Mouse (Mus musculus) lung, embryonic 14.5 days (tissue): ENCODE results near the gene Gm26992. TPM values are rescaled to one million over a fixed set of nuclear protein-coding genes. Genes with fewer than 3 reads are reported as not detected.

Experiments
- ATAC-seq: fragments of 200-750 bp; cut with Nextera tagmentation; 2 replicates; pipeline ENCODE4 v1.8.0; 2017; ENCODE audit warnings: mild to moderate bottlenecking, moderate TSS enrichment, moderate library complexity; ENCODE audit not compliant: insufficient read depth
- DNase-seq: peaks from one replicate; pipeline ENCODE4 v3.0.0-alpha.2; 2015
- H3K27ac ChIP-seq: fragments of 300-500 bp; sonication (generic); 2 replicates; pipeline ENCODE4 v1.5.1; 2014; ENCODE audit warnings: low read depth, mild to moderate bottlenecking, moderate library complexity
- H3K27me3 ChIP-seq: fragments of 300-500 bp; sonication (generic); 2 replicates; pipeline ENCODE4 v1.6.1; 2014; ENCODE audit warnings: low read length, control low read depth; ENCODE audit not compliant: insufficient read depth
- H3K36me3 ChIP-seq: fragments of 300-500 bp; sonication (generic); 2 replicates; pipeline ENCODE4 v1.6.1; 2014; ENCODE audit warnings: control low read depth; ENCODE audit not compliant: insufficient read depth
- H3K4me1 ChIP-seq: fragments of 300-500 bp; sonication (generic); 2 replicates; pipeline ENCODE4 v1.6.1; 2014; ENCODE audit warnings: antibody characterized with exemption, control low read depth; ENCODE audit not compliant: insufficient read depth
- H3K4me2 ChIP-seq: fragments of 300-500 bp; sonication (generic); 2 replicates; pipeline ENCODE4 v1.6.1; 2014; ENCODE audit warnings: mild to moderate bottlenecking
- H3K4me3 ChIP-seq: fragments of 300-500 bp; sonication (generic); 2 replicates; pipeline ENCODE4 v1.5.1; 2014; ENCODE audit warnings: low read depth, low read length
- H3K9ac ChIP-seq: fragments of 300-500 bp; sonication (generic); 2 replicates; pipeline ENCODE4 v1.6.1; 2014
- H3K9me3 ChIP-seq: fragments of 300-500 bp; sonication (generic); 2 replicates; pipeline ENCODE4 v1.6.1; 2016; ENCODE audit warnings: low read depth, low read length, control low read depth
- CTCF ChIP-seq: IDR thresholded peaks from 2 replicates; pipeline ENCODE4 v1.5.1; 2016; ENCODE audit warnings: antibody characterized with exemption, low read depth
- WGBS: fragments of 180-500 bp; shearing (Covaris S2); extraction: QIAGEN DNeasy Blood & Tissue Kit; methylation state at CpG from one replicate; pipeline ENCODE4 v1.1.7; 2014; 5-methylcytosine and 5-hydroxymethylcytosine counted together
- polyA plus RNA-seq: library from polyadenylated mRNA; unstranded; fragments of >200 nt; fragmentation: Nextera tagmentation; extraction: Ambion mirVana; gene quantifications from 2 replicates; pipeline ENCODE4 v1.2.1, GENCODE M21; 2014

Gene Gm26992
- polyA plus RNA-seq, 1 experiment from 2014 or later, result not detected

DNA sequence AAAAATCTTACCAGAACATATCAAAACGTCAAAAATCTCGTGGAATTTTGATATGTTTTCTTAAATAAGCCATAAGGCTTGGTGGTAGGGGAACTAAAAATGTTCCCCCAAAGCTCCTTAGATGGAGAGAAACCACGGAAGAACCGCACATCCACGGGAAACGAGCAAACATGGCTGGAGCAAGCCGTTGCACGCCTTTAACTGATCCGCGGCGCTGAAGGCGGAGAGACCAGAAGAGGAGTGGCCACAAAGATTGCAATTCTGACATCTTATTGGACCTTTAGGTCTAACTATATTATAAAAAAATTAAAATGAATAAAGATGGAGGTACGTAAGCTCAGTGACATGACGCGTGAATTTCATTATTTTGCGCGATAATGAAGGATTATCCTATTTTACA is 61.2 kb downstream of the Gm26992 start:
- no peak for ATAC-seq
- peak; percentile 73 for DNase-seq
- WGBS, result 77% methylated on average over 17 of the region's 17 CpGs

DNA sequence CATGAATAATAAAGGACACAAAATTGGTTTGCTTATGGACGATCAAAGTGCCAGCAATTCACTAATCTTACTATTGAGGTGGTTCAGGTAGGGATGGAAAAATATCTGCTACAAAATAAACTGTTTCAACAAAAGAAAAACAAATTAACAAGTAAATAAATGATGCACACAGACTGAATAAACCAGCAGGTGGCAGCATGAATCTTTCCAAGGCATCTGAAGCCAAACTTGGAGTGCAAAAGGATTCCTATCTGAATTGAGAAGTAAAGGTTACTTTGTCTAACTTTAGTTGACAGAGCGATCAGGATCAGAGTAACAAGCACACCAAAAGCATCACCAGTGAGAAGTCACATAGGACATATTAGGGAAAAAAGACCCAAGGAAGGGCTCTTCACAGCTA is 62.2 kb downstream of the Gm26992 start:
- Histone ChIP-seq H3K9ac (no peak overlapping the region), H3K27me3 (no peaks in the 10 kb centered on the region), H3K4me1 (no peaks in the 10 kb centered on the region), H3K4me3 (no peak overlapping the region), H3K4me2 (peak overlapping the region; percentile 43), H3K9me3 (no peaks in the 10 kb centered on the region), H3K27ac (no peak overlapping the region), H3K36me3 (no peaks in the 10 kb centered on the region)
- 28% methylated on average over 2 of the region's 2 CpGs for WGBS
- TF ChIP-seq CTCF, result peak; percentile 72
- ATAC-seq (no peak), DNase-seq (peak; percentile 86)

More for the DNA sequence above, 61.2 kb downstream of the Gm26992 start:
- TF ChIP-seq CTCF, result no peak
- Histone ChIP-seq H3K9me3 (no peaks in the 10 kb centered on the region), H3K9ac (no peak overlapping the region), H3K4me3 (peak overlapping the region; percentile 39), H3K27ac (no peak overlapping the region), H3K4me1 (no peaks in the 10 kb centered on the region), H3K4me2 (peak overlapping the region; percentile 43), H3K27me3 (no peaks in the 10 kb centered on the region), H3K36me3 (no peaks in the 10 kb centered on the region)

DNA sequence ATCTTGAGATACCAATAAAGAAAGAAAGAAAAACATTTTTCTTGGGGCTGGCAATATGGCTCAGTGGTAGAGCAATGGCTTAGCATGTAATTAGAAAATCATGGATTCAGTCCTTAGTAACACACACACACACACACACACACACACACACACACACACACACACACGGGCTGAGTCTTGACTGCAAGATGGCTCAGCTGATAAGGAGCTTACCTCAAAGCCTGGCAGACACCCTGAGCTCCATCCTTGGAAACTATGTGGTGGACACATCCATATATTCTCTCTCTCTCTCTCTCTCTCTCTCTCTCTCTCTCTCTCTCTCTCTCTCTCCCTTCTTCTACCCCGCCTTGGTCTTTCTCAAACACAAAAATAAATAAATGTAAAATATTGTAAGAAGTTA is 69.0 kb downstream of the Gm26992 start:
- WGBS, result 81% methylated on average over 2 of the region's 2 CpGs
- no peak for ATAC-seq
- Histone ChIP-seq H3K27ac (no peak overlapping the region), H3K36me3 (no peaks in the 10 kb centered on the region), H3K4me1 (no peaks in the 10 kb centered on the region), H3K9ac (no peak overlapping the region), H3K9me3 (no peaks in the 10 kb centered on the region), H3K27me3 (no peaks in the 10 kb centered on the region), H3K4me2 (no peak overlapping the region), H3K4me3 (no peak overlapping the region)
- DNase-seq, result no peak
- TF ChIP-seq CTCF, result no peak

DNA sequence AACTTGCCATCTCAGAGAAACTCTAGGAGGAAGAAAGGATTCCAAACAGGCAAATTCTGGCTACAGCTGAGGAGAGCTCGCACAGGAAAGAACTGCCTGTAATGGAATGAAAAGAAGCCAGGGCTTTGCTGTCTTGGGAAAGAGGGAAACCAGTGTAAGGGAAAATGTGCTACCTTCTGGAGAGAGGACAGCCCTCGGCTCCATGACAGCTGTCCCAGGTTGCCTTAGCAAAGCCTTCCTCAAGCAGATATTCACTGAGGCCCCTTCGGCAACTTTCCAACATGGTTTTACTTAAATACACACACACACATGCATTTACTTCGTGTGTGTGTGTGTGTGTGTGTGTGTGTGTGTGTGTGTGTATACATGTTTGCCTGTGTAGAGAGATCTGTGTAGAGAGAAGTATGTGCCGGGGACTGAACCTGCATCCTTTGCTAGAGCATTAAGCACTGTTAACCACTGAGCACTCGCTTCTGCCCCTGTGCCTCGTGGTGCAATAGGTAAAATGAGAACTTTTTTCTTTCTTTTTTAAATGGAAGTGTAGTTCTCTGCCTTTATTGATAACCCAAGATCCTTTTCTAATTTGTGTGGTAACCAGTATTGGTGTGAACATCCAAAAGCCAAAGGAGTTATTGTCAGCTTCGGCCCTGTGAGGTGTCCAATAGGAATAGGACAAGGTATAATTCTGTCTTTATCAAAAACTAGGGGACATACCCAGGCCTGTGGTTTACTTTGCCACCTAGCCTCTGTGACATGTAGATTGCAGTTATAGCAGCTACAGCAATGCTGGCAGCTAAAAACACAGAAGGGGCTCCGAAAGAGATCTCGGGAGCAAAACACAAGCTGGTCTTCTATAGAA is 70.8 kb downstream of the Gm26992 start:
- WGBS, result 37% methylated on average over 9 of the region's 10 CpGs
- peak overlapping the region; percentile 57 for H3K4me3 ChIP-seq
- H3K27me3 ChIP-seq, result no peaks in the 10 kb centered on the region
- peak; percentile 26 for DNase-seq
- ATAC-seq, result peak; percentile 32; the same call in 1 of the 2 replicates
- no peaks in the 10 kb centered on the region for H3K9me3 ChIP-seq
- H3K4me2 ChIP-seq, result peak overlapping the region; percentile 61
- H3K4me1 ChIP-seq, result no peaks in the 10 kb centered on the region
- peak overlapping the region; percentile 86 for H3K9ac ChIP-seq
- peaks cover 7% of the 10 kb centered on the region for H3K36me3 ChIP-seq
- peak overlapping the region; percentile 96 for H3K27ac ChIP-seq
- TF ChIP-seq CTCF, result no peak

DNA sequence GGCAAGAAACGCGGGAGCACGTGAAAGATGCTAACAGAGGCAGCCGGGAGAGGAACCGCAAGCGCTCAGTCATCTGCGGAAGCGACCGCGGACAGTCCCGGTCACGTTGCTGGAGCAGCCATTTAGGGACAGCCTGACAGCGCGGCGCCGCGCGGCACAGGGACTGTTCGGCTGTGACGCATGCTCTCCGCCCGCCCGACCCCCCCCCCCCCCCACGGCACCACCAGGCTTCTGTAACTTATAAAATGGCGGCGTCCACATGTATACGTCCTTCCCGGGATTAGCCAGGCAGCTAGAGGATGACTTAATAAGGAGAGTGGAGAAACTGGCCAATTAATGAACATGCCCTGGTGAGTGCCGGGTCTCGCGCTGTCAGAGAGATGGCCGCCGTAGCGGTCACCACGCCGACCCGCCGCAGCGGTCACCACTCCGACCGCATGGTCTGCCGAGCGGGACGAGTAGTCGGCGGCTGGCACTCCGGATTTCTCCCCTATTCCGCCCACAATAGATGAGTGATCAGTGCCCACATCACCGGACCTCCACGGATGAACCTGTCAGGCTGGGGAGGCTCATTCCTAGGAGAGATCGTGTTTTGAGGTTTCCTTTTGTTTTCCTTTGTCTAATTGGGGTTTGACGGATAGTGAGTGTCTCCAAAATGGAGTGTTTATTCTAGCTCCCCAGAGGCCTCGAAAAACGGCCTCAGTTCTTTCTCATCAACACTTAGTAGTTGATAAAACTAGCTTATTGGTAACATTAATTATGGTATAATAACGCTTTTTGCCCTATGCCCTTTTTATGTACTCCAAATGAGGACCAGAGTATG is 71.8 kb downstream of the Gm26992 start:
- no peak for TF ChIP-seq CTCF
- DNase-seq (peak; percentile 87), ATAC-seq (peak; percentile 98)
- peak overlapping the region; percentile 86 for H3K9ac ChIP-seq
- under 1% methylated on average over 37 of the region's 55 CpGs for WGBS
- peak overlapping the region; percentile 61 for H3K4me2 ChIP-seq
- peak overlapping the region; percentile 96 for H3K27ac ChIP-seq
- H3K27me3 ChIP-seq, result no peaks in the 10 kb centered on the region
- H3K36me3 ChIP-seq, result peaks cover 14% of the 10 kb centered on the region
- no peaks in the 10 kb centered on the region for H3K4me1 ChIP-seq
- peak overlapping the region; percentile 57 for H3K4me3 ChIP-seq
- H3K9me3 ChIP-seq, result no peaks in the 10 kb centered on the region

DNA sequence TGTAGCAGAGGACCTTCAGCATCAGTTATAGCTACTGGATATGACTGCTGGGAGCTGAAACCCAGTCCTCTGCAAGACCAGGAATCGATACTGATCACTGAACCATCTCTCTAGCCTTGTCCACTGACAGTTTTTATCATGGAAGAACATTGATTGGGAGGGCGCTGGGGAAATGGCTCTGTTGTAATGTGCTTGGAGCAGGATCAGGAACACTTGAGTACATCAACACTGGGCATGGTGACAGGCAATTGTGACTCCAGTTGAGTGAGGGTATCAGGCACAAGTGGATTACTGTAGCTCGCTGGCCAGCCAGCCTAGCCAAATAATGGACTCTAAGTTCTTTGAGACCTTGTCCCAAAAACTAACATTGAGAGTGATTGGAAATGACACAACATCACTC is 77.6 kb downstream of the Gm26992 start:
- Histone ChIP-seq H3K4me1 (no peaks in the 10 kb centered on the region), H3K27me3 (no peaks in the 10 kb centered on the region), H3K36me3 (peaks cover 43% of the 10 kb centered on the region), H3K27ac (no peak overlapping the region), H3K9me3 (no peaks in the 10 kb centered on the region), H3K9ac (no peak overlapping the region), H3K4me2 (no peak overlapping the region), H3K4me3 (no peak overlapping the region)
- DNase-seq (no peak), ATAC-seq (no peak)
- TF ChIP-seq CTCF, result no peak
- 88% methylated on average over 3 of the region's 3 CpGs for WGBS

DNA sequence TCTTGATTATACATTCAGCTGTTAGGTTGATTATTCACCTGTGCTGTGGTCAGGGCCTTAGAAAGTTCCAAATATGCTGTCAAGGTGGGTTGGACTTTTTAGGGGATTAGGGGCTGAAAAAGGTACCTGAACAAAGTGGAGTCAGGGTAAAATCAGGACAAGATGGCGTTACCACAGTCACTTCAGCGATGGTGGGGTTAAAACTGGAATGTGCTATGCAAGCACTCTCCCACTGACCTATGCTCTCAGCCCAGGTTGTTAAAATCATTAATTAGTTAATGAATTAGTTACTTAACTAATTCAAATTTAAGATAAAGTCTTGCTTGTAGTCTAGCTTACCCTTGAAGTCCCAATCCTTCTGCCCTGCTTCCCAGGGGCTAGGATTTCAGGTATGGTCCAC is 78.3 kb downstream of the Gm26992 start:
- WGBS, result 73% methylated on average over 2 of the region's 2 CpGs
- H3K9ac ChIP-seq, result no peak overlapping the region
- DNase-seq (no peak), ATAC-seq (no peak)
- H3K9me3 ChIP-seq, result no peaks in the 10 kb centered on the region
- H3K4me1 ChIP-seq, result no peaks in the 10 kb centered on the region
- H3K36me3 ChIP-seq, result peaks cover 51% of the 10 kb centered on the region
- H3K27ac ChIP-seq, result no peak overlapping the region
- no peak for TF ChIP-seq CTCF
- no peak overlapping the region for H3K4me2 ChIP-seq
- H3K27me3 ChIP-seq, result no peaks in the 10 kb centered on the region
- no peak overlapping the region for H3K4me3 ChIP-seq
